Mouse (Mus musculus): Measurements from ENCODE around the gene P3h2. TPM values are rescaled to one million over a fixed set of nuclear protein-coding genes. Genes with fewer than 3 reads are reported as not detected.

The P3h2 gene
- total and polyA plus RNA-seq, 2 experiments from 2014 or later = 0.83 to 1.4 TPM

- TF ChIP-seq CTCF (IDR thresholded peaks at IDR 0.05; ENCODE audit: low read depth) = no peak
- no peaks in the 10 kb centered on the region for H3K4me1 ChIP-seq (ENCODE audit: insufficient read depth, low read length)
- H3K27me3 ChIP-seq (ENCODE audit: insufficient read depth, low read length) = no peaks in the 10 kb centered on the region
- peak overlapping the region; percentile 5; the same call in 1 of the 2 replicates for H3K27ac ChIP-seq
- H3K4me2 ChIP-seq (ENCODE audit: low read depth, low read length) = no peak overlapping the region
- no peak overlapping the region for H3K4me3 ChIP-seq (ENCODE audit: low read length)
- ATAC-seq (no peak), DNase-seq (ENCODE audit: low spot score) (no peak)
- no peaks in the 10 kb centered on the region for H3K9me3 ChIP-seq (ENCODE audit: low read length)
- 39% methylated on average over 10 of the region's 10 CpGs for WGBS
- no peak overlapping the region for H3K9ac ChIP-seq (replicated peaks; ENCODE audit: low read length)
- H3K36me3 ChIP-seq (ENCODE audit: insufficient read depth, low read length) = no peaks in the 10 kb centered on the region
These were observed 28.1 kb downstream of the P3h2 start for GRCm38 (mm10) chr16:26077246-26078099.

- H3K4me3 ChIP-seq (ENCODE audit: low read length) = no peak overlapping the region
- H3K27ac ChIP-seq = no peak overlapping the region
- H3K4me1 ChIP-seq (ENCODE audit: insufficient read depth, low read length) = no peaks in the 10 kb centered on the region
- no peak for TF ChIP-seq CTCF (IDR thresholded peaks at IDR 0.05; ENCODE audit: low read depth)
- H3K9ac ChIP-seq (replicated peaks; ENCODE audit: low read length) = no peak overlapping the region
- no peak overlapping the region for H3K4me2 ChIP-seq (ENCODE audit: low read depth, low read length)
- DNase-seq (ENCODE audit: low spot score) (no peak), ATAC-seq (no peak)
- H3K9me3 ChIP-seq (ENCODE audit: low read length) = no peaks in the 10 kb centered on the region
- H3K27me3 ChIP-seq (ENCODE audit: insufficient read depth, low read length) = no peaks in the 10 kb centered on the region
- H3K36me3 ChIP-seq (ENCODE audit: insufficient read depth, low read length) = no peaks in the 10 kb centered on the region
These were observed 30.5 kb downstream of the P3h2 start for GRCm38 (mm10) chr16:26075063-26075462.

- Histone ChIP-seq H3K36me3 (ENCODE audit: insufficient read depth, low read length) (no peaks in the 10 kb centered on the region), H3K27ac (no peak overlapping the region), H3K9me3 (ENCODE audit: low read length) (no peaks in the 10 kb centered on the region), H3K4me1 (ENCODE audit: insufficient read depth, low read length) (no peaks in the 10 kb centered on the region), H3K4me2 (ENCODE audit: low read depth, low read length) (no peak overlapping the region), H3K9ac (replicated peaks; ENCODE audit: low read length) (no peak overlapping the region), H3K4me3 (ENCODE audit: low read length) (no peak overlapping the region), H3K27me3 (ENCODE audit: insufficient read depth, low read length) (no peaks in the 10 kb centered on the region)
- TF ChIP-seq CTCF (IDR thresholded peaks at IDR 0.05; ENCODE audit: low read depth) = no peak
- ATAC-seq (no peak), DNase-seq (ENCODE audit: low spot score) (no peak)
- WGBS = 94% methylated on average over 3 of the region's 3 CpGs
These were observed 35.2 kb downstream of the P3h2 start for GRCm38 (mm10) chr16:26070376-26070775.

- Histone ChIP-seq H3K9ac (replicated peaks; ENCODE audit: low read length) (no peak overlapping the region), H3K4me3 (ENCODE audit: low read length) (no peak overlapping the region), H3K4me1 (ENCODE audit: insufficient read depth, low read length) (no peaks in the 10 kb centered on the region), H3K36me3 (ENCODE audit: insufficient read depth, low read length) (no peaks in the 10 kb centered on the region), H3K4me2 (ENCODE audit: low read depth, low read length) (no peak overlapping the region), H3K9me3 (ENCODE audit: low read length) (no peaks in the 10 kb centered on the region), H3K27me3 (ENCODE audit: insufficient read depth, low read length) (no peaks in the 10 kb centered on the region), H3K27ac (no peak overlapping the region)
- no peak for TF ChIP-seq CTCF (IDR thresholded peaks at IDR 0.05; ENCODE audit: low read depth)
- DNase-seq (ENCODE audit: low spot score) (no peak), ATAC-seq (no peak)
- WGBS = 51% methylated on average over 6 of the region's 6 CpGs
These were observed 40.5 kb downstream of the P3h2 start for GRCm38 (mm10) chr16:26065060-26065459.

- Histone ChIP-seq H3K4me3 (ENCODE audit: low read length) (no peak overlapping the region), H3K9me3 (ENCODE audit: low read length) (no peaks in the 10 kb centered on the region), H3K36me3 (ENCODE audit: insufficient read depth, low read length) (no peaks in the 10 kb centered on the region), H3K4me1 (ENCODE audit: insufficient read depth, low read length) (no peaks in the 10 kb centered on the region), H3K27me3 (ENCODE audit: insufficient read depth, low read length) (no peaks in the 10 kb centered on the region), H3K4me2 (ENCODE audit: low read depth, low read length) (no peak overlapping the region), H3K9ac (replicated peaks; ENCODE audit: low read length) (no peak overlapping the region), H3K27ac (no peak overlapping the region)
- DNase-seq (ENCODE audit: low spot score) = no peak
- 59% methylated on average over 5 of the region's 5 CpGs for WGBS
- TF ChIP-seq CTCF (IDR thresholded peaks at IDR 0.05; ENCODE audit: low read depth) = no peak
- ATAC-seq = no peak
These were observed 45.1 kb downstream of the P3h2 start for GRCm38 (mm10) chr16:26060239-26061085.

GRCm38 (mm10) chr16:26053631-26054030, 52.0 kb downstream of the P3h2 start:
- no peak for TF ChIP-seq CTCF (IDR thresholded peaks at IDR 0.05; ENCODE audit: low read depth)
- DNase-seq (ENCODE audit: low spot score) (no peak), ATAC-seq (no peak)
- Histone ChIP-seq H3K4me1 (ENCODE audit: insufficient read depth, low read length) (0 out of 2 replicates have a peak, but pooled peaks cover 5% of the 10 kb centered on the region), H3K27me3 (ENCODE audit: insufficient read depth, low read length) (no peaks in the 10 kb centered on the region), H3K9me3 (ENCODE audit: low read length) (no peaks in the 10 kb centered on the region), H3K4me3 (ENCODE audit: low read length) (no peak overlapping the region), H3K4me2 (ENCODE audit: low read depth, low read length) (no peak overlapping the region), H3K36me3 (ENCODE audit: insufficient read depth, low read length) (no peaks in the 10 kb centered on the region), H3K27ac (no peak overlapping the region), H3K9ac (replicated peaks; ENCODE audit: low read length) (no peak overlapping the region)
- 71% methylated on average over 3 of the region's 3 CpGs for WGBS

Measured in hindbrain, postnatal 0 days (tissue).